Mouse (Mus musculus): ENCODE results near the gene Cdkl5. TPM values are rescaled to one million over a fixed set of nuclear protein-coding genes. Genes with fewer than 3 reads are reported as not detected.

Gene Cdkl5
- polyA plus RNA-seq, 1 experiment = 7.8 TPM

GRCm38 (mm10) chrX:160935541-160935940, 59.0 kb downstream of the Cdkl5 start:
- Histone ChIP-seq H3K9me3 (replicated peaks; ENCODE audit: control insufficient read depth, insufficient read depth, low read length, poor library complexity, severe bottlenecking) (no peaks in the 10 kb centered on the region), H3K27me3 (ENCODE audit: control insufficient read depth, insufficient read depth, low read length, poor library complexity, severe bottlenecking) (no peaks in the 10 kb centered on the region), H3K4me1 (ENCODE audit: control insufficient read depth, insufficient read depth, low read length) (no peaks in the 10 kb centered on the region), H3K36me3 (ENCODE audit: control insufficient read depth, insufficient read depth, low read length, poor library complexity, severe bottlenecking) (no peaks in the 10 kb centered on the region), H3K27ac (ENCODE audit: insufficient read depth, low read length) (no peak overlapping the region), H3K9ac (ENCODE audit: low read depth, poor library complexity, severe bottlenecking) (no peak overlapping the region), H3K4me3 (ENCODE audit: low read depth, low read length) (no peak overlapping the region)
- TF ChIP-seq POLR2A (IDR thresholded peaks at IDR 0.05; ENCODE audit: insufficient read depth, low read length) (no peak), CTCF (IDR thresholded peaks at IDR 0.05; ENCODE audit: low read depth, low read length) (peak; percentile 12)

- H3K9ac ChIP-seq (ENCODE audit: low read depth, poor library complexity, severe bottlenecking) = no peak overlapping the region
- no peaks in the 10 kb centered on the region for H3K27me3 ChIP-seq (ENCODE audit: control insufficient read depth, insufficient read depth, low read length, poor library complexity, severe bottlenecking)
- no peaks in the 10 kb centered on the region for H3K4me1 ChIP-seq (ENCODE audit: control insufficient read depth, insufficient read depth, low read length)
- TF ChIP-seq POLR2A (IDR thresholded peaks at IDR 0.05; ENCODE audit: insufficient read depth, low read length) (no peak), CTCF (IDR thresholded peaks at IDR 0.05; ENCODE audit: low read depth, low read length) (no peak), EP300 (IDR thresholded peaks at IDR 0.05; ENCODE audit: insufficient read depth, low read depth, low read length) (no peak)
- H3K9me3 ChIP-seq (replicated peaks; ENCODE audit: control insufficient read depth, insufficient read depth, low read length, poor library complexity, severe bottlenecking) = no peaks in the 10 kb centered on the region
- H3K36me3 ChIP-seq (ENCODE audit: control insufficient read depth, insufficient read depth, low read length, poor library complexity, severe bottlenecking) = no peaks in the 10 kb centered on the region
- H3K4me3 ChIP-seq (ENCODE audit: low read depth, low read length) = no peak overlapping the region
- no peak overlapping the region for H3K27ac ChIP-seq (ENCODE audit: insufficient read depth, low read length)
Observed at GRCm38 (mm10) chrX:160930656-160931055, 63.8 kb downstream of the Cdkl5 start.

- no peak for TF ChIP-seq EP300 (IDR thresholded peaks at IDR 0.05; ENCODE audit: insufficient read depth, low read depth, low read length)
- no peak for TF ChIP-seq CTCF (IDR thresholded peaks at IDR 0.05; ENCODE audit: low read depth, low read length)
- no peak for TF ChIP-seq POLR2A (IDR thresholded peaks at IDR 0.05; ENCODE audit: insufficient read depth, low read length)
Observed at GRCm38 (mm10) chrX:160928870-160929269, 65.6 kb downstream of the Cdkl5 start.

GRCm38 (mm10) chrX:160919022-160919637, 75.4 kb downstream of the Cdkl5 start:
- Histone ChIP-seq H3K4me3 (ENCODE audit: low read depth, low read length) (no peak overlapping the region), H3K9ac (ENCODE audit: low read depth, poor library complexity, severe bottlenecking) (no peak overlapping the region), H3K4me1 (ENCODE audit: control insufficient read depth, insufficient read depth, low read length) (no peaks in the 10 kb centered on the region), H3K36me3 (ENCODE audit: control insufficient read depth, insufficient read depth, low read length, poor library complexity, severe bottlenecking) (no peaks in the 10 kb centered on the region), H3K27ac (ENCODE audit: insufficient read depth, low read length) (no peak overlapping the region), H3K27me3 (ENCODE audit: control insufficient read depth, insufficient read depth, low read length, poor library complexity, severe bottlenecking) (no peaks in the 10 kb centered on the region), H3K9me3 (replicated peaks; ENCODE audit: control insufficient read depth, insufficient read depth, low read length, poor library complexity, severe bottlenecking) (no peaks in the 10 kb centered on the region)
- TF ChIP-seq POLR2A (IDR thresholded peaks at IDR 0.05; ENCODE audit: insufficient read depth, low read length) (no peak), CTCF (IDR thresholded peaks at IDR 0.05; ENCODE audit: low read depth, low read length) (no peak)

More at GRCm38 (mm10) chrX:160928870-160929269, 65.6 kb downstream of the Cdkl5 start:
- Histone ChIP-seq H3K9ac (ENCODE audit: low read depth, poor library complexity, severe bottlenecking) (no peak overlapping the region), H3K27ac (ENCODE audit: insufficient read depth, low read length) (no peak overlapping the region), H3K36me3 (ENCODE audit: control insufficient read depth, insufficient read depth, low read length, poor library complexity, severe bottlenecking) (no peaks in the 10 kb centered on the region), H3K4me3 (ENCODE audit: low read depth, low read length) (no peak overlapping the region), H3K9me3 (replicated peaks; ENCODE audit: control insufficient read depth, insufficient read depth, low read length, poor library complexity, severe bottlenecking) (no peaks in the 10 kb centered on the region), H3K4me1 (ENCODE audit: control insufficient read depth, insufficient read depth, low read length) (no peaks in the 10 kb centered on the region), H3K27me3 (ENCODE audit: control insufficient read depth, insufficient read depth, low read length, poor library complexity, severe bottlenecking) (no peaks in the 10 kb centered on the region)

GRCm38 (mm10) chrX:160906952-160907351, 87.6 kb downstream of the Cdkl5 start, which contains the start of gene Gja6:
TSS of gene Gja6 (minus strand) at chrX:160907052.
- Histone ChIP-seq H3K4me1 (ENCODE audit: control insufficient read depth, insufficient read depth, low read length) (no peaks in the 10 kb centered on the region), H3K27me3 (ENCODE audit: control insufficient read depth, insufficient read depth, low read length, poor library complexity, severe bottlenecking) (no peaks in the 10 kb centered on the region), H3K36me3 (ENCODE audit: control insufficient read depth, insufficient read depth, low read length, poor library complexity, severe bottlenecking) (no peaks in the 10 kb centered on the region), H3K9me3 (replicated peaks; ENCODE audit: control insufficient read depth, insufficient read depth, low read length, poor library complexity, severe bottlenecking) (no peaks in the 10 kb centered on the region), H3K9ac (ENCODE audit: low read depth, poor library complexity, severe bottlenecking) (no peak within 1 kb of the TSS), H3K4me3 (ENCODE audit: low read depth, low read length) (no peak within 1 kb of the TSS), H3K27ac (ENCODE audit: insufficient read depth, low read length) (no peak within 1 kb of the TSS)
- TF ChIP-seq POLR2A (IDR thresholded peaks at IDR 0.05; ENCODE audit: insufficient read depth, low read length) = no peak
- TF ChIP-seq EP300 (IDR thresholded peaks at IDR 0.05; ENCODE audit: insufficient read depth, low read depth, low read length) = no peak
- no peak for TF ChIP-seq CTCF (IDR thresholded peaks at IDR 0.05; ENCODE audit: low read depth, low read length)

- TF ChIP-seq POLR2A (IDR thresholded peaks at IDR 0.05; ENCODE audit: insufficient read depth, low read length) (no peak), CTCF (IDR thresholded peaks at IDR 0.05; ENCODE audit: low read depth, low read length) (no peak), EP300 (IDR thresholded peaks at IDR 0.05; ENCODE audit: insufficient read depth, low read depth, low read length) (no peak)
- Histone ChIP-seq H3K27me3 (ENCODE audit: control insufficient read depth, insufficient read depth, low read length, poor library complexity, severe bottlenecking) (no peaks in the 10 kb centered on the region), H3K4me1 (ENCODE audit: control insufficient read depth, insufficient read depth, low read length) (no peaks in the 10 kb centered on the region)
Observed at GRCm38 (mm10) chrX:160906477-160906876, 88.0 kb downstream of the Cdkl5 start.

More at GRCm38 (mm10) chrX:160906477-160906876, 88.0 kb downstream of the Cdkl5 start:
- H3K36me3 ChIP-seq (ENCODE audit: control insufficient read depth, insufficient read depth, low read length, poor library complexity, severe bottlenecking) = no peaks in the 10 kb centered on the region
- no peak overlapping the region for H3K27ac ChIP-seq (ENCODE audit: insufficient read depth, low read length)
- H3K4me3 ChIP-seq (ENCODE audit: low read depth, low read length) = no peak overlapping the region
- no peaks in the 10 kb centered on the region for H3K9me3 ChIP-seq (replicated peaks; ENCODE audit: control insufficient read depth, insufficient read depth, low read length, poor library complexity, severe bottlenecking)
- H3K9ac ChIP-seq (ENCODE audit: low read depth, poor library complexity, severe bottlenecking) = no peak overlapping the region
